Mouse (Mus musculus) kidney, adult 18-20 months (tissue): ENCODE measurements around the gene Flywch1.
A peak's percentile ranks its signal among the peaks of the same experiment; 100 is the strongest.

Experiments used
- DNase-seq: peaks from one replicate; pipeline ENCODE4 v3.0.0; 2021

Gene Flywch1

GRCm38 (mm10) chr17:23742210-23742793 lies 29.1 kb downstream of the Flywch1 start:
- DNase-seq, result peak; percentile 44

GRCm38 (mm10) chr17:23741359-23742209 lies 29.8 kb downstream of the Flywch1 start:
- no peak for DNase-seq

GRCm38 (mm10) chr17:23740598-23741021 lies 30.8 kb downstream of the Flywch1 start, which contains the start of gene Paqr4:
Gene Paqr4, minus strand, starts transcription at chr17:23740867.
- no peak for DNase-seq

GRCm38 (mm10) chr17:23740136-23740584 lies 31.2 kb downstream of the Flywch1 start:
- DNase-seq, result peak; percentile 87

- no peak for DNase-seq
These were observed 31.9 kb downstream of the Flywch1 start for GRCm38 (mm10) chr17:23739202-23740135.

GRCm38 (mm10) chr17:23738836-23739201 lies 32.6 kb downstream of the Flywch1 start:
- no peak for DNase-seq

GRCm38 (mm10) chr17:23737493-23738445 lies 33.6 kb downstream of the Flywch1 start:
- no peak for DNase-seq

- DNase-seq, result no peak
These were observed 37.1 kb downstream of the Flywch1 start for GRCm38 (mm10) chr17:23734341-23734740.

GRCm38 (mm10) chr17:23730441-23730840 lies 41.0 kb downstream of the Flywch1 start:
- DNase-seq, result no peak

- peak; percentile 56 for DNase-seq
These were observed 44.7 kb downstream of the Flywch1 start for GRCm38 (mm10) chr17:23726758-23727142.

GRCm38 (mm10) chr17:23725999-23726757 lies 45.2 kb downstream of the Flywch1 start, which contains the start of gene Pkmyt1:
Gene Pkmyt1, plus strand, starts transcription at chr17:23726336.
- DNase-seq, result peak; percentile 97

- no peak for DNase-seq
These were observed 45.9 kb downstream of the Flywch1 start for GRCm38 (mm10) chr17:23725477-23725876.

- no peak for DNase-seq
These were observed 48.9 kb downstream of the Flywch1 start, which contains the start of gene 1520401A03Rik for GRCm38 (mm10) chr17:23722376-23723125. Gene 1520401A03Rik, minus strand, starts transcription at chr17:23722783.

GRCm38 (mm10) chr17:23721886-23722285 lies 49.5 kb downstream of the Flywch1 start:
- no peak for DNase-seq

GRCm38 (mm10) chr17:23719455-23719854 lies 51.9 kb downstream of the Flywch1 start:
- no peak for DNase-seq

GRCm38 (mm10) chr17:23717003-23717402 lies 54.4 kb downstream of the Flywch1 start:
- DNase-seq, result no peak

- DNase-seq, result peak; percentile 80
These were observed 65.2 kb downstream of the Flywch1 start for GRCm38 (mm10) chr17:23706212-23706611.

- no peak for DNase-seq
These were observed 65.8 kb downstream of the Flywch1 start for GRCm38 (mm10) chr17:23705525-23706104.

GRCm38 (mm10) chr17:23704741-23705140 lies 66.7 kb downstream of the Flywch1 start:
- DNase-seq, result no peak

- no peak for DNase-seq
These were observed 68.1 kb downstream of the Flywch1 start for GRCm38 (mm10) chr17:23703301-23703700.
